Mouse (Mus musculus) cortical plate, adult 2 months (tissue): ENCODE results near the gene Fosl1.

Source experiments
- CTCF ChIP-seq: fragments of 200-500 bp; IDR thresholded peaks from 2 replicates; pipeline ENCODE4 v1.5.1; 2011; ENCODE audit warnings: mild to moderate bottlenecking, control low read depth, low read length; ENCODE audit not compliant: insufficient read depth; ENCODE audit errors: extremely low read depth
- POLR2A ChIP-seq: fragments of 200-500 bp; IDR thresholded peaks from 2 replicates; pipeline ENCODE4 v1.6.1; 2011; ENCODE audit warnings: mild to moderate bottlenecking, low read length, control low read depth; ENCODE audit not compliant: insufficient read depth; ENCODE audit errors: extremely low read depth

- TF ChIP-seq POLR2A = no peak
- TF ChIP-seq CTCF = no peak
These were observed 38.0 kb downstream of the Fosl1 start for GRCm38 (mm10) chr19:5485371-5485770.
